Comparison of ENCODE assay signal across 8 mouse cellular contexts in genomic region chr13:98815147-98815785, GRCm38 (mm10). TPM values are rescaled to one million over a fixed set of nuclear protein-coding genes. Genes with fewer than 3 reads are reported as not detected.
DNase-seq lines count a peak whose midpoint lies in the region; ATAC-seq and TF ChIP-seq lines count a peak whose summit lies in the region.

TSS of gene Fcho2 (minus strand) at chr13:98815449.

- TF ChIP-seq EP300 in liver, postnatal 0 days (IDR thresholded peaks at IDR 0.05; ENCODE audit: low read depth): no peak; the same call in 1 of the 2 replicates

- 1% methylated on average over 38 of the region's 61 CpGs for WGBS in forebrain, embryonic 13.5 days
- 1% methylated on average over 54 of the region's 61 CpGs for WGBS in large intestine, adult 2 months
- WGBS in liver, postnatal 0 days (ENCODE audit: insufficient replicate concordance): 0% methylated on average over 42 of the region's 61 CpGs
- WGBS in neural tube, embryonic 14.5 days: under 1% methylated on average over 48 of the region's 61 CpGs

- peak within 1 kb of the TSS; percentile 66 for H3K4me2 ChIP-seq in forebrain, embryonic 13.5 days
- peak within 1 kb of the TSS; percentile 70 for H3K4me2 ChIP-seq in liver, postnatal 0 days (ENCODE audit: low read depth, low read length)
- H3K4me2 ChIP-seq in neural tube, embryonic 14.5 days (ENCODE audit: low read depth, low read length): peak within 1 kb of the TSS; percentile 57

- H3K4me3 ChIP-seq in E14TG2a.4 (replicated peaks; ENCODE audit: low read length): peak within 1 kb of the TSS; percentile 90
- H3K4me3 ChIP-seq in forebrain, embryonic 13.5 days: peak within 1 kb of the TSS; percentile 96
- peak within 1 kb of the TSS; percentile 91 for H3K4me3 ChIP-seq in liver, postnatal 0 days (ENCODE audit: low read depth, low read length)
- peak within 1 kb of the TSS; percentile 89 for H3K4me3 ChIP-seq in neural tube, embryonic 14.5 days (ENCODE audit: low read depth, low read length)

- TF ChIP-seq CTCF in E14TG2a.4 (conservative IDR thresholded peaks at IDR 0.05; ENCODE audit: low read length): no peak
- TF ChIP-seq CTCF in liver, postnatal 0 days (IDR thresholded peaks at IDR 0.05; ENCODE audit: low read depth): peak; percentile 95

- peak within 1 kb of the TSS; percentile 90 for H3K27ac ChIP-seq in forebrain, embryonic 13.5 days
- peak within 1 kb of the TSS; percentile 99 for H3K27ac ChIP-seq in liver, postnatal 0 days (ENCODE audit: low read depth)
- H3K27ac ChIP-seq in neural tube, embryonic 14.5 days (ENCODE audit: low read depth, low read length): peak within 1 kb of the TSS; percentile 90

- H3K36me3 ChIP-seq in E14TG2a.4 (ENCODE audit: insufficient read depth, low read length): no peaks in the 10 kb centered on the region
- no peaks in the 10 kb centered on the region for H3K36me3 ChIP-seq in forebrain, embryonic 13.5 days (ENCODE audit: poor library complexity, severe bottlenecking)
- H3K36me3 ChIP-seq in liver, postnatal 0 days (replicated peaks; ENCODE audit: insufficient read depth, low read length): no peaks in the 10 kb centered on the region; the same call in 1 of the 2 replicates
- no peaks in the 10 kb centered on the region for H3K36me3 ChIP-seq in neural tube, embryonic 14.5 days (ENCODE audit: control insufficient read depth, insufficient read depth, low read length)

- ATAC-seq in forebrain, embryonic 13.5 days: peak; percentile 97
- peak; percentile 94 for ATAC-seq in liver, postnatal 0 days
- ATAC-seq in neural tube, embryonic 14.5 days (ENCODE audit: low read depth): peak; percentile 97

- peak; percentile 95 for DNase-seq in c-Kit-positive CD71-positive TER-119-positive erythroid progenitor cells, embryonic 14.5 days (ENCODE audit: low spot score)
- DNase-seq in heart, postnatal 10 days: peak; percentile 98 to 100
- DNase-seq in large intestine, adult 2 months (ENCODE audit: low read depth, low spot score): peak; percentile 99
- peak; percentile 98 for DNase-seq in liver, postnatal 0 days
- DNase-seq in testis, postnatal 10 days (ENCODE audit: low spot score): peak; percentile 99

- peaks cover 34% of the 10 kb centered on the region for H3K4me1 ChIP-seq in E14TG2a.4 (replicated peaks; ENCODE audit: low read depth, low read length)
- peaks cover 17% of the 10 kb centered on the region for H3K4me1 ChIP-seq in forebrain, embryonic 13.5 days
- peaks cover 11% of the 10 kb centered on the region for H3K4me1 ChIP-seq in liver, postnatal 0 days (ENCODE audit: insufficient read depth)
- no peaks in the 10 kb centered on the region for H3K4me1 ChIP-seq in neural tube, embryonic 14.5 days (ENCODE audit: control insufficient read depth, insufficient read depth, low read length)

- H3K9ac ChIP-seq in forebrain, embryonic 13.5 days: peak within 1 kb of the TSS; percentile 97
- H3K9ac ChIP-seq in liver, postnatal 0 days (replicated peaks): peak within 1 kb of the TSS; percentile 95
- peak within 1 kb of the TSS; percentile 87 for H3K9ac ChIP-seq in neural tube, embryonic 14.5 days (replicated peaks; ENCODE audit: low read depth, low read length)

- no peaks in the 10 kb centered on the region for H3K9me3 ChIP-seq in E14TG2a.4 (ENCODE audit: low read length)
- no peaks in the 10 kb centered on the region for H3K9me3 ChIP-seq in forebrain, embryonic 13.5 days (replicated peaks)
- no peaks in the 10 kb centered on the region for H3K9me3 ChIP-seq in liver, postnatal 0 days (ENCODE audit: low read length)
- no peaks in the 10 kb centered on the region for H3K9me3 ChIP-seq in neural tube, embryonic 14.5 days (ENCODE audit: control insufficient read depth, low read length)

- intact Hi-C loops in heart, postnatal 10 days (cut with DNase I): no loop called here

- no peaks in the 10 kb centered on the region for H3K27me3 ChIP-seq in E14TG2a.4 (ENCODE audit: insufficient read depth, low read length)
- no peaks in the 10 kb centered on the region for H3K27me3 ChIP-seq in forebrain, embryonic 13.5 days
- no peaks in the 10 kb centered on the region for H3K27me3 ChIP-seq in liver, postnatal 0 days (ENCODE audit: insufficient read depth, low read length)
- H3K27me3 ChIP-seq in neural tube, embryonic 14.5 days (ENCODE audit: control insufficient read depth, insufficient read depth, low read length): no peaks in the 10 kb centered on the region

RNA-seq across cellular contexts. Expression of gene Fcho2, which starts in this region (rescaled TPM):
- 28.8 and 33.4 TPM in 2 replicates for polyA plus RNA-seq in forebrain, embryonic 13.5 days (2015; fragmentation: Nextera tagmentation; extraction: Ambion mirVana)
- total RNA-seq in heart, postnatal 10 days (2021): 10 to 100 TPM; 42.4 to 48.2 TPM
- polyA plus RNA-seq in large intestine, adult 2 months (2012; rRNA removed): 7.8 and 14.1 TPM in 2 replicates
- 16.6 and 16.7 TPM in 2 replicates for polyA plus RNA-seq in liver, postnatal 0 days (2015; fragmentation: Nextera tagmentation; extraction: Ambion mirVana)
- 28.3 and 30.4 TPM in 2 replicates for polyA plus RNA-seq in neural tube, embryonic 14.5 days (2014; fragmentation: Nextera tagmentation; extraction: Ambion mirVana)

Comparison
In these comparisons a context has a peak if more than half of its experiments do, and no peak if none do; other contexts are left out.
1. Peak in every context shown above with its lines: DNase-seq, ATAC-seq, H3K4me3 ChIP-seq and H3K27ac ChIP-seq.